Mouse (Mus musculus) ES-E14 (cell line): Measurements from ENCODE around the gene Krtap5-4.

Experiments
- HCFC1 ChIP-seq: IDR thresholded peaks from 2 replicates; pipeline ENCODE4 v1.6.1; 2012; ENCODE audit warnings: low read length, inconsistent platforms, borderline replicate concordance; ENCODE audit not compliant: insufficient read depth
- ZC3H11A ChIP-seq: IDR thresholded peaks from 2 replicates; pipeline ENCODE4 v1.6.1; 2012; ENCODE audit warnings: low read depth, mild to moderate bottlenecking, inconsistent platforms, low read length, borderline replicate concordance

DNA sequence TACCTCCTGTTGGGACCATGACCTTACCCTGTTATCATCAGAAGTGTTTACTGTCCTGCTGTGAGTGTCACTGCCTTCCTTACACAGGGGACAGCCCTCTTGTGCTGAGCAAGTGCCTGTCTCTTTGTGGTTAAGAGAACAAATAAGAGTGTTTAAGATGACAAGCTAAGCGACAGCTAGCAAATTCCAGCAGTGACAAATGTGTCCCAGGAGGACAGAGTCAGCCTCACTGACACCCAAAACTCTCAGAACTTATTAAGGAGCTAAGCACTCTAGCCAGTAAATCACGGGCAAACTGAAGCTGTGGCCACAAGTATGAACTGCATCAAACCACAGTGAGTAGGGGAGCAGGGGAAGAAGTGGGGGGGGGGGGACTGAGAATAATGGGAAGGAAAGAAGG is 17.6 kb downstream of the Krtap5-4 start:
- TF ChIP-seq ZC3H11A (no peak), HCFC1 (no peak)
